Mouse (Mus musculus): ENCODE measurements around the gene Prkar1b.

Prkar1b gene

GRCm38 (mm10) chr5:138979840-138980239 lies 170.0 kb downstream of the Prkar1b start:
- no peak for DNase-seq (ENCODE audit: extremely low read depth, low read depth)

DNA sequence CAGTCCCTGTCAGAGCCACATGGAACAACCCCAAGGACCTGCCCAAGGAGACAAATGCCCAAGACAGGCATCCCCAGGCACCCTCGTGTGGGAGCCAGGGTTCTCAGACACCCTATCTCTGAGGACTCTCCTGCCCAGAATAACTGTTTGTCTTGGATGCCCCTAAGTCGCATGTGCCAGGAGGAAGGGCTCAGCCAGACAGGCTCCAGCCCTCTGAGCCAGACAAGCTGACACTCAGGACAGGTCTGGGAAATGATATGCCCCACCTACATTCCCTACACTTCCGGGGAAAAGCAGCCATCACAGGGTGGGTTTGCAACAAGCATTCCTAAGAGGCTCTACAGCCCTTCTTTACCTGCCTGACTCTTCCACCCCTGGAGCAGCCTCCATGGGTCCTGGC lies 172.0 kb downstream of the Prkar1b start:
- no peak for DNase-seq (ENCODE audit: extremely low read depth, low read depth)

- DNase-seq (ENCODE audit: extremely low read depth, low read depth) = no peak
Measured at GRCm38 (mm10) chr5:138974911-138975485, 174.8 kb downstream of the Prkar1b start.

GRCm38 (mm10) chr5:138973480-138973879 lies 176.3 kb downstream of the Prkar1b start:
- no peak for DNase-seq (ENCODE audit: extremely low read depth, low read depth)

- DNase-seq (ENCODE audit: extremely low read depth, low read depth) = no peak
Measured at GRCm38 (mm10) chr5:138971405-138971804, 178.4 kb downstream of the Prkar1b start.

GRCm38 (mm10) chr5:138970056-138970490 lies 179.7 kb downstream of the Prkar1b start:
- DNase-seq (ENCODE audit: extremely low read depth, low read depth) = no peak
